Mouse (Mus musculus) CH12.LX (cell line): ENCODE results near the gene Trpt1. TPM values are rescaled to one million over a fixed set of nuclear protein-coding genes. Genes with fewer than 3 reads are reported as not detected.
A peak's percentile ranks its signal among the peaks of the same experiment; 100 is the strongest.

Experiments
- DNase-seq: peaks from one replicate; pipeline ENCODE4 v3.0.0-alpha.2; 2013; ENCODE audit errors: extremely low read depth
- H3K27ac ChIP-seq: 2 replicates; pipeline ENCODE4 v1.5.1; 2012; ENCODE audit warnings: low read depth, mild to moderate bottlenecking, control low read depth, moderate library complexity; ENCODE audit not compliant: insufficient read depth
- H3K27me3 ChIP-seq: replicated peaks from 2 replicates; pipeline ENCODE3; 2012; ENCODE audit warnings: inconsistent platforms
- H3K36me3 ChIP-seq, 2 experiments: replicated peaks in 1 of 2; 2 replicates each; pipeline versions ENCODE3 to v1.6.1; 2012; ENCODE audit warnings: inconsistent platforms in 1 of 2, low read length in 1 of 2, mild to moderate bottlenecking in 1 of 2, mixed read lengths in 1 of 2, moderate library complexity in 1 of 2; ENCODE audit not compliant: control insufficient read depth in 1 of 2, insufficient read depth in 1 of 2
- H3K4me1 ChIP-seq, 2 experiments: 2 replicates each; pipeline ENCODE4 v1.6.1; 2012; ENCODE audit warnings: inconsistent platforms in 1 of 2, moderate library complexity in 1 of 2; ENCODE audit not compliant: insufficient read depth in 2 of 2, control insufficient read depth in 1 of 2
- H3K4me2 ChIP-seq: 2 replicates; pipeline ENCODE4 v1.6.1; 2012; ENCODE audit warnings: low read depth, mild to moderate bottlenecking, control low read depth; ENCODE audit not compliant: poor library complexity, insufficient read depth, severe bottlenecking
- H3K4me3 ChIP-seq, 3 experiments: fragments of 150-350 bp in 1 of 3; sonication (generic) in 1 of 3; replicated peaks in 1 of 3; 2 replicates each; pipeline versions ENCODE3 to v1.5.1; 2011 to 2012; ENCODE audit warnings: low read depth in 2 of 3, low read length in 2 of 3, mild to moderate bottlenecking in 2 of 3, moderate library complexity in 2 of 3, control low read depth in 1 of 3, improper control_type of control experiment in 1 of 3, inconsistent platforms in 1 of 3, mixed read lengths in 1 of 3; ENCODE audit not compliant: poor library complexity in 1 of 3
- H3K79me2 ChIP-seq: replicated peaks from 2 replicates; pipeline ENCODE4 v1.6.1; 2012; ENCODE audit warnings: mild to moderate bottlenecking, moderate library complexity; ENCODE audit not compliant: control insufficient read depth, poor library complexity, insufficient read depth, severe bottlenecking; ENCODE audit errors: extremely low read depth
- H3K9ac ChIP-seq: 2 replicates; pipeline ENCODE4 v1.6.1; 2012; ENCODE audit warnings: low read depth, mild to moderate bottlenecking, control low read depth, moderate library complexity; ENCODE audit not compliant: insufficient read depth
- H3K9me3 ChIP-seq: replicated peaks from 2 replicates; pipeline ENCODE3; 2012; ENCODE audit warnings: low read length, inconsistent platforms, mixed read lengths
- BHLHE40 ChIP-seq: IDR thresholded peaks from 2 replicates; pipeline ENCODE4 v1.6.1; 2011; ENCODE audit warnings: mild to moderate bottlenecking, low read depth, low read length, improper control_type of control experiment
- ELF1 ChIP-seq: IDR thresholded peaks from 2 replicates; pipeline ENCODE4 v1.6.1; 2014; ENCODE audit warnings: low read depth, mild to moderate bottlenecking, inconsistent platforms, low read length, improper control_type of control experiment
- GABPA ChIP-seq: IDR thresholded peaks from 2 replicates; pipeline ENCODE4 v1.6.1; 2012; ENCODE audit warnings: low read depth, low read length, improper control_type of control experiment, inconsistent platforms; ENCODE audit not compliant: insufficient replicate concordance
- HCFC1 ChIP-seq: IDR thresholded peaks from 2 replicates; pipeline ENCODE4 v1.6.1; 2012; ENCODE audit warnings: low read depth, mild to moderate bottlenecking, inconsistent platforms, low read length, improper control_type of control experiment
- IRF4 ChIP-seq: IDR thresholded peaks from 2 replicates; pipeline ENCODE4 v1.6.1; 2014; ENCODE audit warnings: low read depth, mild to moderate bottlenecking, inconsistent platforms, low read length, improper control_type of control experiment
- JUN ChIP-seq: IDR thresholded peaks from 2 replicates; pipeline ENCODE4 v1.6.1; 2011; ENCODE audit warnings: low read depth, mild to moderate bottlenecking, low read length, improper control_type of control experiment, moderate library complexity; ENCODE audit not compliant: insufficient read depth
- JUND ChIP-seq: conservative IDR thresholded peaks from 2 replicates; pipeline ENCODE4 v1.6.1; 2011; ENCODE audit warnings: low read depth, low read length, improper control_type of control experiment
- MAX ChIP-seq: IDR thresholded peaks from 2 replicates; pipeline ENCODE4 v1.6.1; 2011; ENCODE audit warnings: low read length, improper control_type of control experiment
- MAZ ChIP-seq: IDR thresholded peaks from 2 replicates; pipeline ENCODE4 v1.6.1; 2012; ENCODE audit warnings: low read depth, mild to moderate bottlenecking, inconsistent platforms, low read length, improper control_type of control experiment, moderate library complexity
- MEF2A ChIP-seq: IDR thresholded peaks from 2 replicates; pipeline ENCODE4 v1.6.1; 2014; ENCODE audit warnings: low read depth, mild to moderate bottlenecking, inconsistent platforms, low read length, improper control_type of control experiment, borderline replicate concordance
- MXI1 ChIP-seq: IDR thresholded peaks from 2 replicates; pipeline ENCODE4 v1.6.1; 2011; ENCODE audit warnings: mild to moderate bottlenecking, low read depth, low read length, improper control_type of control experiment
- MYC ChIP-seq: IDR thresholded peaks from 2 replicates; pipeline ENCODE4 v1.6.1; 2011; ENCODE audit warnings: low read depth, mild to moderate bottlenecking, improper control_type of control experiment, low read length
- NELFE ChIP-seq: IDR thresholded peaks from 2 replicates; pipeline ENCODE4 v1.6.1; 2011; ENCODE audit warnings: low read depth, low read length, improper control_type of control experiment
- NRF1 ChIP-seq: IDR thresholded peaks from 2 replicates; pipeline ENCODE4 v1.6.1; 2014; ENCODE audit warnings: low read depth, mild to moderate bottlenecking, inconsistent platforms, low read length, improper control_type of control experiment, moderate library complexity
- PAX5 ChIP-seq: IDR thresholded peaks from 2 replicates; pipeline ENCODE4 v1.6.1; 2012; ENCODE audit warnings: low read length, inconsistent platforms, mixed read lengths
- POLR2A ChIP-seq: IDR thresholded peaks from 2 replicates; pipeline ENCODE4 v1.6.1; 2011; ENCODE audit warnings: low read depth, mild to moderate bottlenecking, improper control_type of control experiment, low read length
- POLR2AphosphoS2 ChIP-seq: IDR thresholded peaks from 2 replicates; pipeline ENCODE4 v1.6.1; 2011; ENCODE audit warnings: low read depth, low read length, improper control_type of control experiment
- SIN3A ChIP-seq: IDR thresholded peaks from 2 replicates; pipeline ENCODE4 v1.6.1; 2012; ENCODE audit warnings: low read length, improper control_type of control experiment, inconsistent platforms
- SMC3 ChIP-seq: IDR thresholded peaks from 2 replicates; pipeline ENCODE4 v1.6.1; 2011; ENCODE audit warnings: low read depth, low read length, improper control_type of control experiment
- TBP ChIP-seq: conservative IDR thresholded peaks from 2 replicates; pipeline ENCODE4 v1.6.1; 2011; ENCODE audit warnings: low read depth, low read length, improper control_type of control experiment
- TCF12 ChIP-seq: IDR thresholded peaks from 2 replicates; pipeline ENCODE4 v1.6.1; 2014; ENCODE audit warnings: low read depth, mild to moderate bottlenecking, inconsistent platforms, low read length, improper control_type of control experiment
- UBTF ChIP-seq: IDR thresholded peaks from 2 replicates; pipeline ENCODE4 v1.6.1; 2012; ENCODE audit warnings: low read depth, mild to moderate bottlenecking, inconsistent platforms, low read length, improper control_type of control experiment, moderate library complexity
- ZC3H11A ChIP-seq: IDR thresholded peaks from 2 replicates; pipeline ENCODE4 v1.6.1; 2012; ENCODE audit warnings: low read depth, mild to moderate bottlenecking, inconsistent platforms, low read length, improper control_type of control experiment
- ZNF384 ChIP-seq: IDR thresholded peaks from 2 replicates; pipeline ENCODE4 v1.6.1; 2012; ENCODE audit warnings: low read depth, low read length, improper control_type of control experiment, inconsistent platforms
- dilution Hi-C: fragments of 300-500 bp; cut with MboI; formaldehyde crosslinking; loops from 2 replicates; pipeline ENCODE4 v1.14.3; 2020; ENCODE audit warnings: low sequenced_read_pairs; ENCODE audit not compliant: extremely low pct_unique_long_range_greater_than_20kb, extremely low pct_ligation_motif_present
- in situ Hi-C: fragments of 300-500 bp; cut with MboI; formaldehyde crosslinking; loops from 3 replicates; pipeline ENCODE4 v1.14.3; 2019; ENCODE audit warnings: low sequenced_read_pairs, low pct_ligation_motif_present, low pct_unique_long_range_greater_than_20kb, mixed read lengths
- polyA plus RNA-seq: library from polyadenylated mRNA; unstranded; fragments of >175 nt; gene quantifications from 2 replicates; pipeline ENCODE4 v1.2.1, GENCODE M21; 2012; ENCODE audit warnings: low read depth; ENCODE audit not compliant: insufficient read length
- total RNA-seq, 2 experiments: library from RNA; depleted of rRNA; stranded (reverse); fragments of 300-350 nt in 1 of 2; fragments of >200 nt in 1 of 2; gene quantifications; 2 replicates each; pipeline ENCODE4 v1.2.3; 2012 to 2014

Trpt1 gene
- total and polyA plus RNA-seq, 3 experiments = 3.1 to 4.7 (median 3.4) TPM

DNA sequence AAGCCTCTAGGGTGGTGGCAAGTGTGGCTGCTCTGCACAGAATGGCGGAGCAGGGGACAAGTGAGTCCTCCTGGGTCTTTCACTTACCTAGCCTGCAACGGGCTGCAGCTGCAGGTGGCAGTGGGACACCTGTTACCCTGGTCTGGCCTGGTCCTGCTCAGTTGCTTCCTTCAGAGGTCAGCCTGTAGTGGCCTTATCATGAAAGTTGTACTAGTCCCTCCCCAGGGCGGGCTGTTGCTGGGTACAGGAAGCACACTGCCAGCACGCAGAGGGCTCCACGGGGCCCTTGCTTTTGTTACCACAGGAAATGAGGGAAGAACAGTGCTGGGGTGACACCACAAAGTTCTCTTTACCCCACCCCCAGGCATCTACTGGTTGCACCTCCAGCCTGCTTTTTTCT is 23.3 kb downstream of the Trpt1 start, which contains the start of gene Fermt3:
Fermt3 (minus strand) TSS at position 279 of the 400 bp plus-strand sequence.
- Histone ChIP-seq H3K36me3 (peaks cover 41 to 68% of the 10 kb centered on the region in 2 experiments), H3K79me2 (peaks cover 3% of the 10 kb centered on the region; the same call in 1 of the 2 replicates), H3K9ac (peak within 1 kb of the TSS; percentile 65), H3K9me3 (no peaks in the 10 kb centered on the region), H3K4me2 (peak within 1 kb of the TSS; percentile 82), H3K27me3 (no peaks in the 10 kb centered on the region), H3K4me3 (peak within 1 kb of the TSS; percentile 69 to 84 (median 76)), H3K27ac (peak within 1 kb of the TSS; percentile 86), H3K4me1 (peaks cover 13 to 27% of the 10 kb centered on the region in 2 experiments)
- TF ChIP-seq ZC3H11A (no peak), IRF4 (no peak), TBP (peak; percentile 52; the same call in 1 of the 2 replicates), SIN3A (peak; percentile 52), POLR2AphosphoS2 (peak; percentile 54; the same call in 1 of the 2 replicates), MEF2A (no peak), JUN (no peak), MAZ (no peak), ZNF384 (no peak), GABPA (no peak), MYC (peak; percentile 28; the same call in 1 of the 2 replicates), MXI1 (peak; percentile 52; the same call in 1 of the 2 replicates), HCFC1 (peak; percentile 42), NELFE (peak; percentile 39; the same call in 1 of the 2 replicates), JUND (no peak), PAX5 (no peak), SMC3 (no peak), UBTF (no peak), POLR2A (peak; percentile 56), TCF12 (peak; percentile 44), BHLHE40 (peak; percentile 57), ELF1 (peak; percentile 57), MAX (no peak), NRF1 (no peak)
- peak; percentile 77 for DNase-seq
- dilution Hi-C loops = no loop called here
- in situ Hi-C loops = no loop called here
